Mouse (Mus musculus) ES-Bruce4 (cell line): ENCODE measurements around the gene Rnf135.

ENCODE experiments used
- CTCF ChIP-seq: IDR thresholded peaks from one replicate; pipeline ENCODE4 v1.8.1; 2011; ENCODE audit warnings: low read depth, low read length
- EP300 ChIP-seq: IDR thresholded peaks from 2 replicates; pipeline ENCODE4 v1.6.1; 2011; ENCODE audit warnings: low read depth, low read length; ENCODE audit not compliant: insufficient read depth
- POLR2A ChIP-seq: IDR thresholded peaks from one replicate; pipeline ENCODE4 v1.8.1; 2011; ENCODE audit warnings: low read length; ENCODE audit not compliant: insufficient read depth

GRCm38 (mm10) chr11:80163362-80164116 lies 20.1 kb upstream of the Rnf135 start:
- no peak for TF ChIP-seq CTCF
- TF ChIP-seq POLR2A: no peak
- TF ChIP-seq EP300: no peak
